In genomic region chr15:82138565-82138964, GRCm38 (mm10) we compare ENCODE assay signal across 8 mouse cellular contexts. TPM values are rescaled to one million over a fixed set of nuclear protein-coding genes. Genes with fewer than 3 reads are reported as not detected.
DNase-seq lines count a peak whose midpoint lies in the region; ATAC-seq and TF ChIP-seq lines count a peak whose summit lies in the region.

No protein-coding gene starts in this region.

- H3K36me3 ChIP-seq in liver, embryonic 16.5 days (ENCODE audit: control insufficient read depth, insufficient read depth): no peaks in the 10 kb centered on the region

- H3K4me3 ChIP-seq in liver, embryonic 16.5 days (ENCODE audit: low read depth, low read length): no peak overlapping the region
- no peak overlapping the region for H3K4me3 ChIP-seq in olfactory bulb, adult 2 months (ENCODE audit: insufficient read depth, low read depth, low read length)

- H3K27me3 ChIP-seq in Patski: no peaks in the 10 kb centered on the region
- H3K27me3 ChIP-seq in liver, embryonic 16.5 days (ENCODE audit: control insufficient read depth, insufficient read depth, low read depth, low read length): no peaks in the 10 kb centered on the region

- in situ Hi-C loops in Patski (cut with MboI; ENCODE audit: low pct_unique_long_range_greater_than_20kb): no loop called here

- peak; percentile 87 for DNase-seq in CD4-positive, CD25-positive, alpha-beta regulatory T cell, adult 2 months (ENCODE audit: low read depth, low spot score)
- DNase-seq in Patski (ENCODE audit: low read depth, low spot score): no peak
- DNase-seq in cerebellum, postnatal 14 days: peak; percentile 82 to 83
- DNase-seq in gastrocnemius, adult 8-10 months (ENCODE audit: low spot score in 2 of 2): peak; percentile 42 to 43
- DNase-seq in kidney, postnatal 14 days: peak; percentile 69
- DNase-seq in urinary bladder, postnatal 14 days (ENCODE audit: low spot score): peak; percentile 65

- H3K4me2 ChIP-seq in liver, embryonic 16.5 days (ENCODE audit: low read depth, low read length): no peak overlapping the region

- TF ChIP-seq CTCF in Patski (IDR thresholded peaks at IDR 0.05): peak; percentile 82
- TF ChIP-seq CTCF in olfactory bulb, adult 2 months (IDR thresholded peaks at IDR 0.05; ENCODE audit: insufficient read depth, low read depth, low read length): peak; percentile 55

- WGBS in liver, embryonic 16.5 days (ENCODE audit: insufficient replicate concordance): 41% methylated on average over 4 of the region's 4 CpGs
- WGBS in olfactory bulb, adult 2 months: 14% methylated on average over 4 of the region's 4 CpGs

- no peaks in the 10 kb centered on the region for H3K4me1 ChIP-seq in liver, embryonic 16.5 days (ENCODE audit: control insufficient read depth, low read depth, low read length)
- H3K4me1 ChIP-seq in olfactory bulb, adult 2 months (ENCODE audit: control insufficient read depth, insufficient read depth, low read length): peaks cover 19% of the 10 kb centered on the region

- H3K9me3 ChIP-seq in liver, embryonic 16.5 days (replicated peaks; ENCODE audit: control insufficient read depth, low read length): no peaks in the 10 kb centered on the region

- CTCF ChIA-PET in Patski (lab: Charles Lee): interaction anchor here (0.9 to 1.3 kb wide), 3 partner anchors 18 to 52 kb away, joined by 3 read pairs; no protein-coding TSS in a partner anchor

- POLR2A ChIA-PET in Patski (lab: Charles Lee): no interaction called here

- no peak for TF ChIP-seq POLR2A in olfactory bulb, adult 2 months (IDR thresholded peaks at IDR 0.05; ENCODE audit: insufficient read depth, low read depth, low read length)

- no peak overlapping the region for H3K27ac ChIP-seq in liver, embryonic 16.5 days (ENCODE audit: low read length)
- H3K27ac ChIP-seq in olfactory bulb, adult 2 months (ENCODE audit: insufficient read depth, low read depth, low read length): no peak overlapping the region

- H3K9ac ChIP-seq in liver, embryonic 16.5 days (ENCODE audit: low read depth, low read length): no peak overlapping the region

- no peak for ATAC-seq in Patski
- 0 out of 2 replicates have a peak, but pooled peaks have one; percentile 47 for ATAC-seq in liver, embryonic 16.5 days (ENCODE audit: low read depth)

RNA-seq across cellular contexts. Expression of gene Srebf2, which starts 8.4 kb away (rescaled TPM):
- polyA plus RNA-seq in Patski (2021): 84.6 TPM
- total RNA-seq in gastrocnemius, adult 8-10 months (2022): 10 to 100 TPM in 1 of 4 experiments, 1 to 10 TPM in 3; 8.4 to 11.5 (median 9.7) TPM
- polyA plus RNA-seq in liver, embryonic 16.5 days (2015; fragmentation: Nextera tagmentation; extraction: Ambion mirVana): 51.9 and 53.2 TPM in 2 replicates
- polyA plus RNA-seq in olfactory bulb, adult 2 months (2012; ENCODE audit: insufficient read depth, insufficient read length, low replicate concordance, missing spikeins): 282 TPM in 1 of 2 replicates, not detected in the other

RNA-seq across cellular contexts. Expression of gene Ccdc134, which starts 10.8 kb away (rescaled TPM):
- polyA plus RNA-seq in Patski (2021): 18.0 TPM
- 10 to 100 TPM in 2 of 4 experiments, 1 to 10 TPM in 2; 6.8 to 14.2 (median 8.6) TPM for total RNA-seq in gastrocnemius, adult 8-10 months (2022)
- 5.3 and 5.5 TPM in 2 replicates for polyA plus RNA-seq in liver, embryonic 16.5 days (2015; fragmentation: Nextera tagmentation; extraction: Ambion mirVana)
- not detected in 2 replicates for polyA plus RNA-seq in olfactory bulb, adult 2 months (2012; ENCODE audit: insufficient read depth, insufficient read length, low replicate concordance, missing spikeins)
